Mouse (Mus musculus): Measurements from ENCODE around the gene Gm20403. TPM values are rescaled to one million over a fixed set of nuclear protein-coding genes. Genes with fewer than 3 reads are reported as not detected.

Gm20403 gene
- total RNA-seq (2023), result not detected

DNA sequence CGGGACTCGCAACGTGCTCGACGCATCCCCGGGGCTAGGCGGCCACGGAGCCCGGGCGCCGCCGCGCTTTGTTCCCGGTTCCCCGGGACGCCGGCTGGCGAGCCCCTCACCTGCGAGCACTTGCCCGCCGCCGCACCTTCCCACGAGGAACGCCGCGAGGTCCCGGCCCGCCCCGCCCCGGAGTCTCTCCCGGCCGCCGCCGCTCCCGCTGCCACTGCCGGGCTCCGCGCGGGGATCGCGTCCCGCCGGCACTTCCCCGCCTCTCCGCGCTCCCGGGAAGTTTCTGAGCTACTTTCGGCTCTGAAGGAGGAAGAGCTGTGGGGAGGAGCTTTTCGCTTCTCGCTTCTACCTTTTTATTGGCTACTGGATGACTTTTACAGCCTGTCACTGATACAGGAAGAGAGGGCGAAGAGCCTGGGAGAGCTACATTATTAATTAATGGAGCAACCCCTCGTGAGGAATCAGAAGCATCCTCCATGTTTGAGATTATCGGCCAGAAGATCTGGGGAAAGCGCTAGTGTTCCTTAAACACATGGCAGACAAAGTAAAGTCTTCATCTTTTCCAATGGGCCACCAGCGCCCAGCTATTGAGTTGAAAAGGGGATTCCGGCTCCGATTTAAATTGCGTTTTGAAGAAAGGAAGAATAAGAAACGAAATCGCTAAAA is at the start of gene Gm20403:
Gene Gm20403 (minus strand): TSS at position 478 of the 666 bp plus-strand sequence.

DNA sequence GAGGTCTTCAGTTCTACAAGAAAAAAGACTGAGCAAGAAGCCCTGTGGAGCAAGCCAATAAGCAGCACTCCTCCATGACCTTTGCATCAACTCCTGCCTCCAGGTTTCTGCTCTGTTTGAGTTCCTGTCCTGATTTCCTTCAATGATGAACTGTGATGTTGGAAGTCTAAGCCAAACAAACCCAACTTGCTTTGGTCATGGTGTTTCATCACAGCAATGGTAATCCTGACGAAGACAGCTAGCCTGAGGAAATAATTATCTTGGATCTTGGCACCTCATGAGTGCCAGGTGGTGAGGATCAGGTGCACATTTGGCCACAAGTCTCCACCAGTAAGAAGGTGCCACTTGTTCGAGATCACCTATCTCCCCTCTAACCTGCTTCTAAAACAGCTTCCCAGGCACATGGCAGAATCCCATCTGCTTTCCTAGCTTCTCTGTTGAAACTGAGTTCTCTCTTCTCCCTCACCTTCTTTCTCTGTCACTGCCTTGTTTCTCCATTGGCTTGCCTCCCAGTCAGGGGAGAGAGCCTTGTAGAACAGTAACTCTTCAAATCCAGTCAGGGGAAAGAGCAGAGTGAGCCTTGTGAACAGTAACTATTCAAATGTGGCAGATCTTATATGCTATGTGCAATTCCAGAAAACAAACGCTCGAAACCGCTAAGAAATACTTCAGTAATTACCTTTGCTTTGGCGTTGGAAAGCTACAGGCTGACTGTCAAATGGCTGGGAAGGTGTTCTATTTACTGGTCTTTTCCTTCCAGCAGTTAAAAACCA is 27.5 kb upstream of the Gm20403 start, which contains the start of gene Baz1a:
Gene Baz1a (minus strand): TSS at position 723 of the 773 bp plus-strand sequence.

Other genes with a start within 250 kb of the Gm20403 start
- gene Snx6, start 190.8 kb downstream of the Gm20403 start, total RNA-seq (2023), result 10 to 100 TPM; 57.5 to 67.7 TPM
- 10 to 100 TPM; 19.7 to 27.1 TPM for gene Cfl2, start 123.7 kb downstream of the Gm20403 start, total RNA-seq (2023)
- gene Baz1a, start 27.8 kb upstream of the Gm20403 start, total RNA-seq (2023), result 100 to 1,000 TPM; 143 to 159 TPM
- gene 2700097O09Rik, start 93.6 kb upstream of the Gm20403 start, total RNA-seq (2023), result 1 to 10 TPM; 2.6 to 3.5 TPM
- gene Srp54a, start 93.7 kb upstream of the Gm20403 start, total RNA-seq (2023), result 10 to 100 TPM; 37.1 to 41.4 TPM
- gene Fam177a, start 137.9 kb upstream of the Gm20403 start, total RNA-seq (2023), result 1 to 10 TPM in 1 of 2 experiments, not detected in 1; 3.6 TPM
- gene Srp54b, start 168.6 kb upstream of the Gm20403 start, total RNA-seq (2023), result 10 to 100 TPM; 28.1 to 32.7 TPM
- 10 to 100 TPM in 1 of 2 experiments, 1 to 10 TPM in 1; 5.3 to 10.1 TPM for gene 1700047I17Rik2, start 213.1 kb upstream of the Gm20403 start, total RNA-seq (2023)
- gene Srp54c, start 243.6 kb upstream of the Gm20403 start, total RNA-seq (2023), result 10 to 100 TPM; 12.0 to 12.4 TPM